Mouse (Mus musculus): ENCODE results near the gene Ddi2. TPM values are rescaled to one million over a fixed set of nuclear protein-coding genes. Genes with fewer than 3 reads are reported as not detected.

Ddi2 gene
- polyA plus RNA-seq, 1 experiment from 2014 or later = 22.4 TPM

DNA sequence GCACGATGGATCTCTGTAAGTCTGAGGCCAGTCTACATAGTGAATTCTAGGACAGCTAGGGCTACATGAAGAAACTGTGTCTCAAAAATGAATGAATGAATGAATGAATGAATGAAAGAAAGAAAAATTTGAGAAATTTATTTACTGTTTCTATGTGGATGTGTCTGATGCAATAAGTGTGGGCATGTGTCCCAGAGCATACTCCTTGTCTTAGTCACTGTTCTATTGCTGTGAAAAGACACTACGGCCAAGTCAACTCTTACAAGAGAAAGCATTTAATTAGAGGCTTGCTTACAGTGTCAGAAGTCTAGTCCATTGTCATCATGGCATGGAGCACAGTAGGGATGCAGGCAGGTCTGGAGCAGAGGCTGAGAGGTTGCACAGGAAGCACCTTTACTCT is 14.2 kb downstream of the Ddi2 start:
- no peaks in the 10 kb centered on the region for H3K9me3 ChIP-seq (ENCODE audit: control insufficient read depth, low read length)
- no peak overlapping the region for H3K9ac ChIP-seq (ENCODE audit: low read length)
- no peak overlapping the region for H3K4me2 ChIP-seq (ENCODE audit: low read depth, severe bottlenecking)
- DNase-seq (ENCODE audit: low spot score) (no peak), ATAC-seq (ENCODE audit: insufficient number of reproducible peaks, low FRiP score, low TSS enrichment, low read depth) (no peak)
- H3K27ac ChIP-seq (replicated peaks; ENCODE audit: low read depth, low read length) = no peak overlapping the region
- H3K4me1 ChIP-seq (ENCODE audit: control insufficient read depth, insufficient read depth, low read length) = 0 out of 2 replicates have a peak, but pooled peaks cover 1% of the 10 kb centered on the region
- no peak overlapping the region for H3K4me3 ChIP-seq (ENCODE audit: low read depth, low read length)
- peaks cover 41% of the 10 kb centered on the region; the same call in 1 of the 2 replicates for H3K36me3 ChIP-seq (ENCODE audit: control insufficient read depth, insufficient read depth, low read length)
- H3K27me3 ChIP-seq (ENCODE audit: control insufficient read depth, insufficient read depth, low read length) = no peaks in the 10 kb centered on the region
- WGBS = 97% methylated on average over 2 of the region's 2 CpGs

DNA sequence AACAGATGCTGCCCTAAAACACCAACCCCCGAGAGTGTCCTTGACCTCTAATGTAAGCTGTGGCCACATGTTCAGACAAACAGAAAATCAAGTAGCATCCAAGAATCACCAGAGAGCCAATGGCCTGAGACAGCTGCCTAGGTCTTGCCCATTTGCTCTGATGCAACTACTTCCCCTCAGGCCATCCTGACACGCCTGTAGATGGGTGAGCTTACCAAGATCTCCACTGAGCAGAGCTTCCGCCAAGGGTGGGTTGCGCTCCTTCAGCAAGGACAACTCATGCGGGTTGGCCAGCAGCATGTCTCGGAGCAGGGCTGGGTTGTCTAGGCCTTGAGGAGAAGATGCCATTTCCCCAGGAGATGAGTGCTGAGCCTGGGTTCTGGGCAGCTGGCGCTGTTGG is 15.2 kb downstream of the Ddi2 start:
- H3K27me3 ChIP-seq (ENCODE audit: control insufficient read depth, insufficient read depth, low read length) = no peaks in the 10 kb centered on the region
- H3K27ac ChIP-seq (replicated peaks; ENCODE audit: low read depth, low read length) = no peak overlapping the region
- H3K4me3 ChIP-seq (ENCODE audit: low read depth, low read length) = no peak overlapping the region
- peaks cover 43% of the 10 kb centered on the region; the same call in 1 of the 2 replicates for H3K36me3 ChIP-seq (ENCODE audit: control insufficient read depth, insufficient read depth, low read length)
- no peak for ATAC-seq (ENCODE audit: insufficient number of reproducible peaks, low FRiP score, low TSS enrichment, low read depth)
- H3K4me1 ChIP-seq (ENCODE audit: control insufficient read depth, insufficient read depth, low read length) = no peaks in the 10 kb centered on the region
- H3K9me3 ChIP-seq (ENCODE audit: control insufficient read depth, low read length) = no peaks in the 10 kb centered on the region
- no peak overlapping the region for H3K4me2 ChIP-seq (ENCODE audit: low read depth, severe bottlenecking)
- DNase-seq (ENCODE audit: low spot score) = no peak
- 89% methylated on average over 7 of the region's 7 CpGs for whole genome bisulfite sequencing
- no peak overlapping the region for H3K9ac ChIP-seq (ENCODE audit: low read length)

DNA sequence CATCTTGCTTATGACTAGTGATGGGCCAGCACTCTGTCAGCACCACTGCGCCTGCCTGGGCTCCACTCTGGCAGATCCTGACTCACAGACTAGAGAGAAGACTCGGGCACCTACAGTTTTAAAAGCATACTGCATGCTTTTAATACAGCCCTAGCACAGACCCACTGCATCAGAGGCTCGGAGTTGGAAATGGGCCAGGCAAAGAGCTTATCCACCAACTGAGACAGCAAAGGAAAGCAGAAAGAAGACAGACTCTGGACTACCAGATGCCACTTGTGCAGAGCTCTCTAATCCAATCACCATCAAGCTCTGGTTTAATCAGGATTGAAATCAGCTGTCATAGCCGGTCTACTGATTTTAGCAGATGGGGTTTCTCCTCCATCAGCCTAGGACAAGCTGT is 17.9 kb downstream of the Ddi2 start:
- Histone ChIP-seq H3K27me3 (ENCODE audit: control insufficient read depth, insufficient read depth, low read length) (no peaks in the 10 kb centered on the region), H3K4me2 (ENCODE audit: low read depth, severe bottlenecking) (no peak overlapping the region), H3K27ac (replicated peaks; ENCODE audit: low read depth, low read length) (no peak overlapping the region), H3K9me3 (ENCODE audit: control insufficient read depth, low read length) (no peaks in the 10 kb centered on the region), H3K9ac (ENCODE audit: low read length) (no peak overlapping the region), H3K4me3 (ENCODE audit: low read depth, low read length) (no peak overlapping the region), H3K36me3 (ENCODE audit: control insufficient read depth, insufficient read depth, low read length) (peaks cover 45% of the 10 kb centered on the region; the same call in 1 of the 2 replicates), H3K4me1 (ENCODE audit: control insufficient read depth, insufficient read depth, low read length) (no peaks in the 10 kb centered on the region)
- WGBS = 91% methylated on average over 4 of the region's 4 CpGs
- no peak for ATAC-seq (ENCODE audit: insufficient number of reproducible peaks, low FRiP score, low TSS enrichment, low read depth)
- no peak for DNase-seq (ENCODE audit: low spot score)

DNA sequence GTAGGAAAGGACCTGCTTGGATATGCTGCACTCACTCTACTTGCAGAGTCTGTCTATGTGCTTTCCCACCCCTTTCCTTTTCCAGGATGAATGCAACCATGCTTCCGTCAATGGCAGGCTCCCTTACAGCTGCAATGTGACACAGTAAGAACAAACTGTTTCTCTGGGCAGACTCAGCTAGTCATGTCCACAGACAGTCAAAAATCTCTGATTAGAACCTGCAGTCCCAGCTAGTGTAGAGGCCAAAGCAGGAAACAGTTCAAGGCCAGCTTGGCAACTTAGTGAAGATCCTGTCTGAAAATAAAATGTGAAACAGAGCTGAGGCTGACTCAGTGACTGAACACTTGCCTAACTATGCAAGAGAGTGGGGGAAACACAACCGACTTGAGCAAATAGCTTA is 18.6 kb downstream of the Ddi2 start:
- no peaks in the 10 kb centered on the region for H3K9me3 ChIP-seq (ENCODE audit: control insufficient read depth, low read length)
- H3K27ac ChIP-seq (replicated peaks; ENCODE audit: low read depth, low read length) = no peak overlapping the region
- DNase-seq (ENCODE audit: low spot score) (no peak), ATAC-seq (ENCODE audit: insufficient number of reproducible peaks, low FRiP score, low TSS enrichment, low read depth) (no peak)
- 88% methylated on average over 2 of the region's 2 CpGs for WGBS
- no peak overlapping the region for H3K9ac ChIP-seq (ENCODE audit: low read length)
- H3K4me2 ChIP-seq (ENCODE audit: low read depth, severe bottlenecking) = no peak overlapping the region
- no peak overlapping the region for H3K4me3 ChIP-seq (ENCODE audit: low read depth, low read length)
- no peaks in the 10 kb centered on the region for H3K4me1 ChIP-seq (ENCODE audit: control insufficient read depth, insufficient read depth, low read length)
- peaks cover 43% of the 10 kb centered on the region; the same call in 1 of the 2 replicates for H3K36me3 ChIP-seq (ENCODE audit: control insufficient read depth, insufficient read depth, low read length)
- H3K27me3 ChIP-seq (ENCODE audit: control insufficient read depth, insufficient read depth, low read length) = no peaks in the 10 kb centered on the region

DNA sequence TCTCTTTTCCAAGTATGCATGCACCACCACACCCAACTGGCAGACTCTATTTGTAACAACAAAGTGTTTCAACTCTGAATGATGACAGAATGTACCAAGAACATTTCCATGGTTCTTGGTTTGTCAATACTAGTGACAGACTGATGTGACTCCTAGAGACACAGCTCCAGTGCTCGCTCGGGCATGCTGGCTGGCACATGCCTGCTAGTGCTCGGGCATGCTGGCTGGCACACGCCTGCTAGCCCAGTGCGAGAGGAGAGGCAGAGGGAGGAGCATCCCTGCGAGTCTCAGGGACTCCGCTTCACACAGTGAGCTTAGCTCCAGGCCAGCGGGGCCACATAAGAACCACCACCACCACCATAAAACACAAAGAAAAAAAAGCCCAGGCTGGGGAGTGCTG is 28.5 kb downstream of the Ddi2 start:
- no peaks in the 10 kb centered on the region for H3K9me3 ChIP-seq (ENCODE audit: control insufficient read depth, low read length)
- H3K27me3 ChIP-seq (ENCODE audit: control insufficient read depth, insufficient read depth, low read length) = no peaks in the 10 kb centered on the region
- DNase-seq (ENCODE audit: low spot score) (no peak), ATAC-seq (ENCODE audit: insufficient number of reproducible peaks, low FRiP score, low TSS enrichment, low read depth) (no peak)
- H3K27ac ChIP-seq (replicated peaks; ENCODE audit: low read depth, low read length) = no peak overlapping the region
- H3K9ac ChIP-seq (ENCODE audit: low read length) = no peak overlapping the region
- no peak overlapping the region for H3K4me2 ChIP-seq (ENCODE audit: low read depth, severe bottlenecking)
- H3K4me3 ChIP-seq (ENCODE audit: low read depth, low read length) = no peak overlapping the region
- no peaks in the 10 kb centered on the region for H3K4me1 ChIP-seq (ENCODE audit: control insufficient read depth, insufficient read depth, low read length)
- WGBS = 96% methylated on average over 8 of the region's 8 CpGs
- peaks cover 30% of the 10 kb centered on the region for H3K36me3 ChIP-seq (ENCODE audit: control insufficient read depth, insufficient read depth, low read length)

DNA sequence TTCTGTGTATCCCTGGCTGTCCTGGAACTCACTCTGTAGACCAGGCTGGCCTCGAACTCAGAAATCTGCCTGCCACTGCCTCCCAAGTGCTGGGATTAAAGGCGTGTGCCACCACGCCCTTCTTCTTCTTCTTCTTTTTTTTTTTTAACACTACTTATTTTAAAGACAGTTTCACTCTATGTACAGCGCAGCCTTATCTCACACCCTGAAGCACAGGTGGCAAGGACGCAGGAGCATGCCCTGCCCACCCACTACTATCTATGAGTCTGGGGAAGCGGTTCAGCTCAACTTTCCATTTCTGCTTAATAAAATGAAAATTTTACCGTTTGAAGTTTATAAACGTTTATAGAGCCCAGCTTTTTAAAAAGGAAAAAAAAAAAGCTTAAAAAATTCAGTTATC is 34.7 kb downstream of the Ddi2 start:
- Histone ChIP-seq H3K27ac (replicated peaks; ENCODE audit: low read depth, low read length) (no peak overlapping the region), H3K36me3 (ENCODE audit: control insufficient read depth, insufficient read depth, low read length) (peaks cover 33% of the 10 kb centered on the region)
- WGBS = 92% methylated on average over 8 of the region's 8 CpGs

DNA sequence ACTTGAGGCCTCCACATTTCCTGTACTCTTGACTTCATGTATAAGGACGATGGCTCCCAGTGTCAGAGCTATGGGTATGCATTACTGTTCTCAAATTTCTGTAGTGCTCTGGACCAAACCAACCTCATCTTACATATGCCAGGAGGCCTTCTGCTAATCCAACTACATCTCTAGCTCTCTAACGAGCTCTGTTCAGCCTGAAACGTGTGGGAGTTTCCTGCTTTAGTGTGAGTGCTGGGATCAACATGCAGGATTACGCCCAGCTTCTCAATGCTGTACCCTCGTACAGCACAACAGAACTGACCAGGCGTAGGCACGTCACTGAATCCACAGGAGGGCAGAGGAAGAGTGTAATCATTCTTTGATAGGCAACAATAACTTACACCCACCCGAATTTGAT is 36.7 kb downstream of the Ddi2 start:
- Histone ChIP-seq H3K36me3 (ENCODE audit: control insufficient read depth, insufficient read depth, low read length) (peaks cover 23% of the 10 kb centered on the region), H3K4me1 (ENCODE audit: control insufficient read depth, insufficient read depth, low read length) (no peaks in the 10 kb centered on the region), H3K9ac (ENCODE audit: low read length) (no peak overlapping the region), H3K4me2 (ENCODE audit: low read depth, severe bottlenecking) (no peak overlapping the region), H3K4me3 (ENCODE audit: low read depth, low read length) (no peak overlapping the region), H3K9me3 (ENCODE audit: control insufficient read depth, low read length) (no peaks in the 10 kb centered on the region), H3K27me3 (ENCODE audit: control insufficient read depth, insufficient read depth, low read length) (no peaks in the 10 kb centered on the region), H3K27ac (replicated peaks; ENCODE audit: low read depth, low read length) (no peak overlapping the region)
- 75% methylated on average over 8 of the region's 8 CpGs for WGBS
- no peak for ATAC-seq (ENCODE audit: insufficient number of reproducible peaks, low FRiP score, low TSS enrichment, low read depth)
- DNase-seq (ENCODE audit: low spot score) = no peak

More for the DNA sequence above, 34.7 kb downstream of the Ddi2 start:
- Histone ChIP-seq H3K9me3 (ENCODE audit: control insufficient read depth, low read length) (no peaks in the 10 kb centered on the region), H3K4me1 (ENCODE audit: control insufficient read depth, insufficient read depth, low read length) (no peaks in the 10 kb centered on the region), H3K27me3 (ENCODE audit: control insufficient read depth, insufficient read depth, low read length) (no peaks in the 10 kb centered on the region), H3K9ac (ENCODE audit: low read length) (no peak overlapping the region), H3K4me2 (ENCODE audit: low read depth, severe bottlenecking) (no peak overlapping the region), H3K4me3 (ENCODE audit: low read depth, low read length) (no peak overlapping the region)
- ATAC-seq (ENCODE audit: insufficient number of reproducible peaks, low FRiP score, low TSS enrichment, low read depth) (no peak), DNase-seq (ENCODE audit: low spot score) (no peak)

DNA sequence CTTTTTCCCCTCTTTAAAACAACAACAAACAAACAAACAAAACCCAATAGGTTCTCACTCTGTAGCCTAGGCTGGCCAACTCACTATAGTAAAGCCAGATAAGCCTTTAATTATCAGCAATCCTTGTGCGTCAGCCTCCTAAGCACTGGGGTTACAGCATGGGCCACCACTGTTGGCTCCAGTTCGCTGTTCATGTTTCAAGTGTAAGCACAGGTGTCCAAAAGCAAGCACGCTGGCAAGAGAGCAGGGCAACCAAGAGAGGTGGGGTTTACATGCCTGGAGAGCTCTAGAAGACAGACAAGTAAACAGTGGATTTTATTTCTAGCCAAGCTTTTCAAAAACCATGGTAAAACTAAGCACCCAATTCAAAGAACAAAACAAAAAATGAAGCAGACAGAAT is 37.1 kb downstream of the Ddi2 start:
- Histone ChIP-seq H3K4me3 (ENCODE audit: low read depth, low read length) (no peak overlapping the region), H3K27ac (replicated peaks; ENCODE audit: low read depth, low read length) (no peak overlapping the region), H3K9me3 (ENCODE audit: control insufficient read depth, low read length) (no peaks in the 10 kb centered on the region), H3K4me2 (ENCODE audit: low read depth, severe bottlenecking) (no peak overlapping the region), H3K4me1 (ENCODE audit: control insufficient read depth, insufficient read depth, low read length) (peaks cover under 1% of the 10 kb centered on the region; the same call in 1 of the 2 replicates), H3K9ac (ENCODE audit: low read length) (no peak overlapping the region), H3K27me3 (ENCODE audit: control insufficient read depth, insufficient read depth, low read length) (no peaks in the 10 kb centered on the region), H3K36me3 (ENCODE audit: control insufficient read depth, insufficient read depth, low read length) (peaks cover 19% of the 10 kb centered on the region)
- no peak for DNase-seq (ENCODE audit: low spot score)
- no peak for ATAC-seq (ENCODE audit: insufficient number of reproducible peaks, low FRiP score, low TSS enrichment, low read depth)
- WGBS = 94% methylated on average over 3 of the region's 3 CpGs

DNA sequence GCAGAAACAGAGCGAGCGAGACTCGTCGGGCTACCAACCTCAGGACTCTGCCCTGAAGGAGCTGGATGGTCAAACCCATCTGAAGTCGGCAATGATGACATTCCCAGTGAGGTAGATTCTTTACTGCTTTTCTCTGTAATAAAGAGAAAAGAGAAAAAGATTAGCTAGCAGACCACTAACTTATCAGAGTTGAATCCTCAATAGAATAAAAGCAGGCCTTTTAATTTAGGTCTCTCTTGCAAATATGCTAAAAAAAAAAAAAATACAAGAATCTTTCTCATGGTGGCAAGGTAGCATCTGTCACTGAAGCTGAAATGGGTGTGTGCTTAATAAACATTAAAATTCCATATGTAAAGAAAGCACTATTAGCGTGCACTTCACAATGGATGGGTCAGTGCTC is 37.7 kb downstream of the Ddi2 start, which contains the start of gene Rsc1a1:
Gene Rsc1a1 (minus strand): TSS at position 101 of the 400 bp plus-strand sequence.
- Histone ChIP-seq H3K27me3 (ENCODE audit: control insufficient read depth, insufficient read depth, low read length) (no peaks in the 10 kb centered on the region), H3K4me2 (ENCODE audit: low read depth, severe bottlenecking) (no peak within 1 kb of the TSS), H3K9me3 (ENCODE audit: control insufficient read depth, low read length) (no peaks in the 10 kb centered on the region), H3K4me3 (ENCODE audit: low read depth, low read length) (no peak within 1 kb of the TSS), H3K36me3 (ENCODE audit: control insufficient read depth, insufficient read depth, low read length) (peaks cover 19% of the 10 kb centered on the region), H3K27ac (replicated peaks; ENCODE audit: low read depth, low read length) (no peak within 1 kb of the TSS), H3K4me1 (ENCODE audit: control insufficient read depth, insufficient read depth, low read length) (peaks cover 6% of the 10 kb centered on the region), H3K9ac (ENCODE audit: low read length) (no peak within 1 kb of the TSS)
- ATAC-seq (ENCODE audit: insufficient number of reproducible peaks, low FRiP score, low TSS enrichment, low read depth) (no peak), DNase-seq (ENCODE audit: low spot score) (no peak)
- 96% methylated on average over 6 of the region's 6 CpGs for WGBS

All from limb, embryonic 11.5 days (tissue).